Mouse (Mus musculus) small intestine, adult 2 months (tissue): ENCODE measurements around the gene Hbb-bh1. TPM values are rescaled to one million over a fixed set of nuclear protein-coding genes. Genes with fewer than 3 reads are reported as not detected.
"Not testable (repeated sequence)": the region's sequence is repeated elsewhere in the genome, so short reads cannot be mapped to it uniquely, and the experiment has no call there.

Experiments
- H3K27ac ChIP-seq: fragments of 200-500 bp; 2 replicates; pipeline ENCODE4 v1.5.1; 2012; ENCODE audit warnings: low read depth, low read length, control low read depth, inconsistent platforms; ENCODE audit not compliant: insufficient read depth
- H3K27me3 ChIP-seq: fragments of 200-500 bp; 2 replicates; pipeline ENCODE4 v1.6.1; 2012; ENCODE audit warnings: mild to moderate bottlenecking, moderate library complexity, low read length, inconsistent platforms; ENCODE audit not compliant: control insufficient read depth, insufficient read depth
- H3K36me3 ChIP-seq: fragments of 200-500 bp; 2 replicates; pipeline ENCODE4 v1.6.1; 2012; ENCODE audit warnings: mild to moderate bottlenecking, low read length, control low read depth, inconsistent platforms; ENCODE audit not compliant: control insufficient read depth, insufficient read depth
- H3K4me1 ChIP-seq: fragments of 200-500 bp; 2 replicates; pipeline ENCODE4 v1.6.1; 2012; ENCODE audit warnings: low read length, inconsistent platforms, mixed read lengths; ENCODE audit not compliant: control insufficient read depth, insufficient read depth, insufficient read length
- H3K4me3 ChIP-seq: fragments of 200-500 bp; 2 replicates; pipeline ENCODE4 v1.5.1; 2012; ENCODE audit warnings: low read depth, mild to moderate bottlenecking, control low read depth, inconsistent platforms, low read length, moderate library complexity
- CTCF ChIP-seq: fragments of 200-500 bp; IDR thresholded peaks from 2 replicates; pipeline ENCODE4 v1.5.1; 2012; ENCODE audit warnings: low read depth, mild to moderate bottlenecking, control low read depth, inconsistent platforms, low read length, moderate library complexity, mixed read lengths; ENCODE audit not compliant: insufficient replicate concordance, insufficient read length; ENCODE audit errors: extremely low read depth
- POLR2A ChIP-seq: fragments of 200-500 bp; IDR thresholded peaks from 2 replicates; pipeline ENCODE4 v1.6.1; 2012; ENCODE audit warnings: low read depth, mild to moderate bottlenecking, control low read depth, inconsistent platforms, low read length, moderate library complexity
- WGBS: fragments of 180-500 bp; shearing (Covaris S2); methylation state at CpG from one replicate; pipeline ENCODE4 v1.1.7; 2018; 5-methylcytosine and 5-hydroxymethylcytosine counted together
- polyA plus RNA-seq: library from polyadenylated mRNA; depleted of rRNA; stranded (reverse); fragments of >200 nt; gene quantifications from 2 replicates; pipeline ENCODE4 v1.2.3, GENCODE M21; 2012

Gene Hbb-bh1
- polyA plus RNA-seq, 1 experiment, result not detected

DNA sequence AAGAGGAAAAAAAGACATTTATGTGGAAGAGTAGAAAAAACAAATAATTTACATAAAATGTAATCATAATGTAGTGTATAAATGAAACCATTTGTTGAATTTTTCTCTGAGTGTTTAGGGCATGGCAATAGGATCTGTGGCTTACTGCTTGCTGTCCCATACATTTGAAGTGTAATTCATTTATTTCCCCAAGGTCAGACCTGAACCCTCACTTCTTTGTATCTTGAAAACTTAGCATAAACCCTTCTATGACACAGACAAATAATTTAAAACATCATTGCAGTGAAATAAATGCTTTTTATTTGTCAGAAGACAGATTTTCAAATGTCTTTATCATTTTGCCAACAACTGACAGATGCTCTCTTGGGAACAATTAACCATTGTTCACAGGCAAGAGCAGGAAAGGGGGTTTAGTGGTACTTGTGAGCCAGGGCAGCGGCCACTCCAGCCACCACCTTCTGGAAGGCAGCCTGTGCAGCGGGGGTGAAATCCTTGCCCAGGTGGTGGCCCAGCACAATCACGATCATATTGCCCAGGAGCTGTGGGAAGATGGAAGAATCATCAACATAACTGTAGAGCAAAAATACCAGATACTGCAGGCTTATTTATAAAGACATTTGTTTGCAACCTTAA lies 16.6 kb downstream of the Hbb-bh1 start:
- no peaks in the 10 kb centered on the region for H3K4me1 ChIP-seq
- H3K4me3 ChIP-seq, result no peak overlapping the region
- WGBS, result 58% methylated on average over 3 of the region's 3 CpGs
- no peak overlapping the region for H3K27ac ChIP-seq
- no peaks in the 10 kb centered on the region for H3K27me3 ChIP-seq
- no peaks in the 10 kb centered on the region for H3K36me3 ChIP-seq
- TF ChIP-seq POLR2A, result no peak

DNA sequence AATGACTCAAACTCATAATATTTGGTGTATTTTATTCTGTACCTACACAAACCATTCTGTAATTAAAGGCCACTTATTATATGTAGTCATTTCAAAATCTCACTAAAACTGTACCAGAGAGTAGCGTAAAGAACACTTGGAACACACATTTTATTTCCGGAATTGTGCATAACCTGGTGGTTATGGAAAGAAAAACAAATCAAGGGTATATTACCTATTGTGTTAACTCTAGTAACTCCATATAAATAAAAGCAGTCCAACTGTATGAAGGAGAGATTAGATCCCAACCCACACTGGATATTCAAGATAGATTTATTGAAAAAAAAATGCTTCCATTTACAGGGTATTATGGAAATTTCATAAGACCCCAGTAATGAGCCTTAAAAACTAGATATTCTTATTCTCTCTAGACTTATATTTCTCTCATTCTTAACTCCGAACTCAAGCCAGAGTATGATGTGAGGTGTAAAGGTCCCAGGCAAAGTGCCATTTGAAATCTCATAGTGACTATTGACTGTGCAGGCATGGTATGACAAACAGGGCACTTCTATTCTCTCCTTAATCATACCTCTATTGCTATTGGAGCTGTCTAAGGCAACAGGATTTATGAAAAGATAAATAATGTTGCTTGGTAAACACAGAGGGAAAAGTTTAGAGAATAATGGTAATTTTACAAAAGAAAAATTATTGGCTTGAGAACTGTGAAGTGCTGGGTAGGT lies 17.3 kb downstream of the Hbb-bh1 start:
- Histone ChIP-seq H3K36me3 (no peaks in the 10 kb centered on the region), H3K4me1 (no peaks in the 10 kb centered on the region), H3K27me3 (no peaks in the 10 kb centered on the region), H3K4me3 (no peak overlapping the region), H3K27ac (no peak overlapping the region)
- 89% methylated on average over 3 of the region's 3 CpGs for WGBS
- TF ChIP-seq POLR2A (no peak), CTCF (no peak)

DNA sequence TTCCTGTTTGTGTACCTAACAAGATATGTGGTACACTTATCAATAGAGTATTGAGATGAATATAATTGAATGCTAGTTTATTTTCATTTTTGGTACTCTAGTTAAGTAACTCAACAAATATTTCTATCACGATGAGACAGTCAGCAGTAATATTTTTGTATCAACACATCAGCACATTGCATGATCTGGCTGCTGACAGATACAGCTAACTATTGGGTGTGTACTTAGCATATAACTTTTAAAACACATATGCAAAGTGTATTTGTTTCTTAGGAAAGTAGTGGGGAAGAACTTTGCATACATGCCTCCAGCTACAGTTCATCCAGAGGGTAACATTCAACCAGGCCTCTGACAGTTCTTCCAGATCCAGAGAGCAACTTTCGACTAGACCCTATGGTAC lies 18.4 kb downstream of the Hbb-bh1 start:
- no peak overlapping the region for H3K4me3 ChIP-seq
- H3K27me3 ChIP-seq, result no peaks in the 10 kb centered on the region
- no peaks in the 10 kb centered on the region for H3K36me3 ChIP-seq
- no peak overlapping the region for H3K27ac ChIP-seq
- TF ChIP-seq CTCF (no peak), POLR2A (no peak)
- no peaks in the 10 kb centered on the region for H3K4me1 ChIP-seq
- WGBS, result 72% methylated on average over 2 of the region's 2 CpGs

DNA sequence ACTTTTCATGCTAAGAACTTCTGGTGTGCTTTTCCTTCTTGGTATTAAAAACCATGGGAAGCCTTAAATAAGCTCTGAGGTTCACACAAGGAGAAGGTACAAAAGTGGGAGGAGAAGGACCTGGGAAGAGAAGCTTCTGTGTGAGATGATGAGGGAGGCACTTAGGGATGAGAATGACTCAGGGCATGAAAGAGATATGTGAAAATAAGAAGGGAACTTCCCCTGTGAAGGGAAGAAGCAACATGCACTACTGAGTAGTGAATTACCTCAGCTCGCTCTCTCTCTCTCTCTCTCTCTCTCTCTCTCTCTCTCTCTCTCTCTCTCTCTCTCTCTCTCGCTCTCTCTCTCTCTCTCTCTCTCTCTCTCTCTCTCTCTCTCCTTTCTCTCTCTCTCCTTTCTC lies 27.9 kb downstream of the Hbb-bh1 start:
- not testable (repeated sequence) for H3K27me3 ChIP-seq, H3K27ac ChIP-seq, H3K36me3 ChIP-seq, H3K4me1 ChIP-seq, H3K4me3 ChIP-seq
- 88% methylated on average over 1 of the region's 2 CpGs for WGBS

DNA sequence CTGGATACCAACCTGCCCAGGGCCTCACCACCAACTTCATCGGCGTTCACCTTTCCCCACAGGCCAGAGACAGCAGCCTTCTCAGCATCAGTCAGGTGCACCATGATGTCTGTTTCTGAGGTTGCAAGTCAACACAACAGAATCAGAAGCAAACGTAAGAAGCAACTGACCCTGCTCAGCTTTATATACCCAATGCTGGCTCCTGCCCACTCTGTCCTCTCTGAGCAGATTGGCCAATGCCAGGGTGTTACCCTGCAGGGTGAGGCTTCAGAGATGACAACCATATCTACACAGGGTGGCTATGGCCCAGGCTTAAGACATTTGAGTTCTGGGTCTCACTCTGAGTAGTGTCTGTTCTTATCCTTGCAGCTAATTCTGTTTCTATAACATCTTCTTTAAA lies 29.2 kb downstream of the Hbb-bh1 start, which contains the start of gene Hbb-bt:
Gene Hbb-bt (minus strand): TSS at position 231 of the 400 bp plus-strand sequence.
- 86% methylated on average over 3 of the region's 3 CpGs for WGBS
- H3K4me1 ChIP-seq, result no peaks in the 10 kb centered on the region
- no peaks in the 10 kb centered on the region for H3K27me3 ChIP-seq
- H3K4me3 ChIP-seq, result no peak within 1 kb of the TSS
- TF ChIP-seq CTCF (no peak), POLR2A (no peak)
- no peak within 1 kb of the TSS for H3K27ac ChIP-seq
- no peaks in the 10 kb centered on the region for H3K36me3 ChIP-seq

DNA sequence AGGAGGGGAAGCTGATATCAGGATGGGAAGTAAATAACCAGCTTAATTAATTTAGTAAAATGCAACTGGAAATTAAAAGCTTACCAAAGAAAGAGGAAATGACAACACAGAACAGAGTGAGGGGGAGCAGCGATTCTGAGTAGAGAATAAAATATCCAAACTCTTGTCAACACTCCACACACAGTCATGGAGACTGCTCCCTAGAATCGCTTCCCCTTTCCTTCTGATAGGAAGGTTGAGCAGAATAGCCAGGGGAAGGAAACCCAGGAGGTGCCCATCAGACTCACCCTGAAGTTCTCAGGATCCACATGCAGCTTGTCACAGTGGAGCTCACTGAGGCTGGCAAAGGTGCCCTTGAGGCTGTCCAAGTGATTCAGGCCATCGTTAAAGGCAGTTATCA lies 29.8 kb downstream of the Hbb-bh1 start:
- H3K27ac ChIP-seq, H3K36me3 ChIP-seq, H3K4me3 ChIP-seq, H3K27me3 ChIP-seq, H3K4me1 ChIP-seq: not testable (repeated sequence)
- WGBS, result no CpG with 5 or more reads among the region's 3 CpGs

DNA sequence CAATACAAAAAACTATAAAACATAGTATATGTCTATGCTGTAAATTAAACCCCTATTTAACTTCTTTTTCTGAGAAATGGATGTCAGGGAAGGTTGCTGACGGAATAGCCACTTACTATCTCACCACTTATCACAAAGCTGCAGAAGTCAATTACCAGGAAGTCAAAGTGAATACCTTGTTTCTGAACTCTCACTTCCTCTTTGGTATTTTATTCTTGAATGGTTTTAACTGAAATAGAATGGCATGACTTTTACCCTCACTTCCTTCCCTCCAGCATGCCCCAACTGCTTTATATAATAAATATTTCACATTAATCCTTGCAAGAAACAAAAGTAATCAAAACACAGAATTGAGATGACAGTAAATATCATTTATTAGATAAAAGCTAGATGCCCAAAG lies 30.8 kb downstream of the Hbb-bh1 start:
- Histone ChIP-seq H3K27ac (no peak overlapping the region), H3K4me3 (no peak overlapping the region), H3K4me1 (no peaks in the 10 kb centered on the region), H3K27me3 (no peaks in the 10 kb centered on the region), H3K36me3 (no peaks in the 10 kb centered on the region)
- WGBS, result 14% methylated on average over 1 of the region's 1 CpGs
- TF ChIP-seq POLR2A (no peak), CTCF (no peak)

DNA sequence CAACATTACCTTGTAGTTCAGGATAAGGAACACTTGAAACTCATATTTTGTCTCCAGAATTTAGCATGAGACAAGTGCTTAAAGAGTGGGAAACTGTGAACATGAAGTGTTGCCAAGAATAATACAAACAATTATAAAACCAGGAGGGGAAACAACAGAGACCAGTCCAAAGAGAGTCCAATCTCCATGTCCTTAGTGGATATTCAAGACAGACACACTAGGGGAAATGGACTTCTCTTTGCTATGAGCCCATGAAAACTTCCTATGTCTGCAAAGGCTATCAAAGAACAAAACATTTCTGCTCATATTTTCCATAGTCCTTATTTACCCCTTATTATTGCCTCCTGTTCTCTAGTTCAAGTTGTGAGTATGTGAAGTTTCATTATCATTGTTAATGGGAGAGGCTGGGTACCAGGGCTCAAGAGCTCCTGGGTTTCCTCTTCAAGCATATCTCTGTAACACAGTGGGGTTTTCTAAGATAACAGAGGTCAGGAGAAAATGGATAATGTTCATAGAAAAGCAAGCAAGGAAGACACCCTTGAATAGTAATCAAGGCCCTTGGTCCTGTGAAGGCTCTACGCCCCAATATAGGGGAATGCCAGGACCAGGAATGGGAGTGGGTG lies 31.6 kb downstream of the Hbb-bh1 start:
- no peaks in the 10 kb centered on the region for H3K27me3 ChIP-seq
- WGBS, result 100% methylated on average over 1 of the region's 1 CpGs
- H3K4me1 ChIP-seq, result no peaks in the 10 kb centered on the region
- H3K36me3 ChIP-seq, result no peaks in the 10 kb centered on the region
- no peak overlapping the region for H3K4me3 ChIP-seq
- H3K27ac ChIP-seq, result no peak overlapping the region
- TF ChIP-seq POLR2A, result no peak
- no peak for TF ChIP-seq CTCF
